Mouse (Mus musculus) ZHBTc4 (cell line): ENCODE results near the gene Ermap.

Experiments used
- DNase-seq: peaks from one replicate; pipeline ENCODE4 v3.0.0-alpha.2; 2011; ENCODE audit warnings: low read depth, low spot score

Gene Ermap

DNA sequence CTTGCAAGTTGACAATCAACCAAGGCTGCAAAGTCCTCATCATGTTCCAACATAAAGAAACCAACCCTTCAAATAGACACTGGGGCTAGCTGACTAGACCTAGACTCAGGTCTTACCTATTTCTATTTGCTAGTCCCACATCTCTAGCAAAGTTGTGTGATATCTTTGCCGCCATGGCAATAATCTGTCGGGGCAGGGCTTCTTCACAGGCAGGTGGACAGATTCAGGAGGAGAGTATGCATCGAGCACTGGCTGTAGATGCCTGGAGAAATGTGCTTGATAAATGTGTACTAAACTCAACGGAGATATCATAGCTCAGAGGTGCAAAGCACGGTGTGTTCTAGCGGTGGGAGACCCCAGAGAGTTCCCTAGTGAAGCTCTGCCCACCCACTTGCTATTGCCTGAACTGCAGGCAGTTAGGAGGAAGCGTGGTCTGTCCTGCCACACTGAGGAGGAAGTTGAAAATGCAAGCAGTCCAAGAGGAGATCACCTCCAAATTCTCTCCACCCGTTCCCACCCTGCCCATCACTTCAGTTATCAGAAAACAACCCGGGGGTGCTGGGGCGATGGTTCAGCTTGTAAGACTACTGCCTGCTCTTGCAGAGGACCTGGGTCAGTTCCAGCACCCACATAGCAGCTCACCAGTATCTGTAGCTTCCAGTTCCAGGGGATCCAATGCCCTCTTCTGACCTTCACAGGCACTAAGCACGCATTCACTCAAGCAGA lies 1.6 kb downstream of the Ermap start:
- no peak for DNase-seq

DNA sequence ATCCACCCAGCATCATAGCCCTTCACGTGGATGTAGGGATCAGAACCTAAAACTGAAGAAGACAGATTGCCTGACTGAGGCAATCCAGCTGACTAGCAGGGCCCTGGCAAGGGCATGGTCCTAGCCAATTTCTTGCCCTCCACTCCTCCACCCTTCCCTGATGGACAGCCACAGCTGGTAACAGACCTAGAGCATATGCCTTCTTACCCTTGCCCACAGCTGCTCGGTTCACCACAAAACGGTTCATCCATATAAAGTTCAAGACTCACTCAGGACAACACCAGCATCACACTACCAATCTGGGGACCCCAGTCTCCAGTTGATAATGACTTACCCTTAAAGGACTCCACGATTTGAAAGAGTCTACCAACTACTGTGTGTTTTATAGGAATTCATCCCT lies 4.0 kb downstream of the Ermap start:
- no peak for DNase-seq

GRCm38 (mm10) chr4:119183525-119183924 lies 6.3 kb downstream of the Ermap start:
- DNase-seq = no peak

- DNase-seq = no peak
These were observed 8.4 kb downstream of the Ermap start for GRCm38 (mm10) chr4:119181456-119181855.

- peak; percentile 30 for DNase-seq
These were observed 9.6 kb downstream of the Ermap start for GRCm38 (mm10) chr4:119180133-119180707.

GRCm38 (mm10) chr4:119178331-119178730 lies 11.5 kb downstream of the Ermap start:
- no peak for DNase-seq

- no peak for DNase-seq
These were observed 12.1 kb downstream of the Ermap start for GRCm38 (mm10) chr4:119177702-119178101.

DNA sequence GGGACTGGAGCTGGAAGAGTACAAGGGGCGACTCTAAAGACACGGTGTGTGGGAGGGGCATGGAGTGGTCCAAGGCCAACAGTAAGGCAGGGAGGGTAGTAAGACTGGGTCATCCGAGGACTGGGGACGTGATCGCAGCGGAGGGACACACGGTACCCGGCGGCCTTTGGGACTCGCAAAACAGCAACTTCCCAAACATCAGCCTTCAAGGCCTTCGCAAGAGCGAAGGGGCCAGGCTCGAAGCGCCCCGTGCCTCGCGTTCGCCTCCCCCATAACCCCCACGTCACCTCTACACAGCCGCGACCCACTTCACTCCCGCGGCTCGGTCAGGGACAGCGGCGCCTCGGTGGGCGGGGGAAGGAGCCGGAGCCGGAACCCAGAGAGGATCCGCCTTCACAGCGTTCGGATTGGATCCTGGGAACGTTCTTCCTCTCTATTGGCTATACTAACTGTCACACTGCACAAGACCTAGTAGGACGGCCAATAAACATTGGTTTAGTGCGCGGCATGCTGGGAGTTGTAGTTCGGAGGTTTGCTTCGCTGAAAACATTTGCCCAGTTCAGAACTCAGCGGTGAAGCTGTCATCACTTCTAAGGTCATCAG lies 15.9 kb downstream of the Ermap start, which contains the start of gene Zfp691:
Zfp691 (minus strand) TSS at position 345 of the 603 bp plus-strand sequence.
- peak; percentile 97 for DNase-seq

DNA sequence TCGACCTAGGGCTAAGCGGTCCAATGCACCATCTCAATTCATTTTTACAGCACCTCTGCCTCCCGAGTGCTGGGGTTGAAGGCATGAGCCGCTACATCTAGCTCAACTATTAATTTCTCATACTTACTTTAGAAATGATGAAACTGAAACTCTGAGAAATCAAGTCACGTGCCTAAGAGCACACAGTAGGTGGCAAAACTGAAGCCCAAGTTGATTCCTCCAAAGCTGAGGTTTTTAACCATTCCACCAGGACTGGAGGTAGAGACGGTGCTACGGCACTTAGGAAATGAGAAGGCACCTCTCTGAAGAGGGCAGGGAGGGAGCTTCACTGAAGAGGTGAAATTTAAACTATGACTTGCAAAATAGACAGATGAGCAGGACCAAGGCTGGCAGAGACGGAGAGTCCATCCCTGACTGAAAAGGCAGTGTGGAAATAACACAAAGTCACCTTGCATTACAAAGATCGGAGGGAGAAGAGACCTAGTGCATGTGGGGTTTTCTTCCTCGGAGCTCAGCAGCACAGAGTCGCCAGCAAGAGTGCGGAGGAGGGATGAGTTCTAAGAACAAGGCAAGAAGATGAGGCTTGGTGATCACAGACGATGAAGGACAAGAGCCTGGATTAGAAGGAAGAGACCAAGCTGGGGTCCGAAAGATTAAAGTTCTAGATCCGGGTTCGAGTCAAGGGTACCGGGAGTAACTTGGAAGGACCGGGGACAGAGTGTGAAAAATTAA lies 16.7 kb downstream of the Ermap start:
- peak; percentile 25 for DNase-seq

DNA sequence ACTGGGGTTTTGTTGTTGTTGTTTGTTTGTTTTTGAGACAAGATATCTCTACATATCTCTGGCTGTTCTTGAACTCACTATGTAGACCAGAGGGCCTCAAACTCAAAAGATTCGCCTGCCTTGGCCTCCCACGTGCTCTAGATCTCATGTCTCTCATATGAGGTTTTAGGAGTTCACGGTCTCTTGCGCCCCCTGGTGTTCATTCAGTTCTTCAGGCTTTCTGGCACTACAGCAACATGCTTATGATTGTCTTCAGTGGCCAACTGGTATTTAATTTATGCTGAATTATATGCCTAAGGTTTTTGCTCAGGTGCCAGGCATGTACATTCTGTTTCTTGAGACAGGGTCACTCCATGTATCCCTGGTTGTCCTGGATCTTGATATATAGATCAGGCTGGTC lies 22.1 kb downstream of the Ermap start:
- peak; percentile 89 for DNase-seq

- peak; percentile 34 for DNase-seq
These were observed 22.7 kb downstream of the Ermap start for GRCm38 (mm10) chr4:119167068-119167467.

- peak; percentile 28 for DNase-seq
These were observed 23.9 kb downstream of the Ermap start for GRCm38 (mm10) chr4:119165916-119166315.

GRCm38 (mm10) chr4:119162990-119163389 lies 26.8 kb downstream of the Ermap start:
- DNase-seq = no peak

- no peak for DNase-seq
These were observed 28.5 kb downstream of the Ermap start for GRCm38 (mm10) chr4:119161358-119161757.

GRCm38 (mm10) chr4:119157891-119158290 lies 31.9 kb downstream of the Ermap start:
- DNase-seq = no peak

DNA sequence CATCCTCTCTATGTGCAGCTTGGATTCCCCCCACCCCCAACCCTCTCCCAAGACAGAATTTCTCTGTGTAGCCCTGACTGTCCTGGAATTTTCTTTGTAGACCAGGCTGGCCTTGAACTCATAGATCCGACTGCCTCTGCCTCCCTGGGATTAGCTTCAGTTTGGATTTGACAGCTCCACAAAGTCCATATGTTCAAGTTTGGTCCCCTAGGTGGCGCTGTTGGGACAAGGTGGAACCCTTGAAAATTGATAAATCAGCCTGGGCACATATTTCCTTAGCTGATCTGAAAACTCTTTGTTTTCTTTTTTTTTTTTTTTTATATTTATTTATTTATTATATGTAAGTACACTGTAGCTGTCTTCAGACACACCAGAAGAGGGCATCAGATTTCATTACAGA lies 32.6 kb downstream of the Ermap start:
- peak; percentile 79 for DNase-seq

DNA sequence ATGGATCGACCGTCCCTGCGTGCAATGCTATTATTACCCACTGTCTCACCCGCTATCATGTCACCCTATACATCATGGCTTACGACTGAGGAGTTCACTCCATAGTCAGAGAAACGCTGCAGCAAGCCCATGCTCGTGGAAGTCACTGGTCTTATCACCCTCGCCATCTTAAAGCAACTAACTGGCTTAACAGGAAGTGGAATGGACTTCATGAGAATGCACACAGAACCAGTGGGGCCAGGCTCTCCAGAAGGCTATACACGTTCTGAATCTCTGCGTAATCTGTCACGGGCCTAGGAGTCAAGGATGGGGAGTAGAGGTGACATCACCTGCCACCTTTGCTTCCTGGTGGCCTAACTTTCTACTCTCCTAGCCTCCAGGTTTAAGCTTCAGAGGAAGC lies 41.1 kb downstream of the Ermap start:
- DNase-seq = no peak

- no peak for DNase-seq
These were observed 42.5 kb downstream of the Ermap start for GRCm38 (mm10) chr4:119147347-119147746.

- no peak for DNase-seq
These were observed 43.0 kb downstream of the Ermap start for GRCm38 (mm10) chr4:119146816-119147215.

GRCm38 (mm10) chr4:119142230-119142871 lies 47.5 kb downstream of the Ermap start:
- peak; percentile 93 for DNase-seq

GRCm38 (mm10) chr4:119141191-119141590 lies 48.6 kb downstream of the Ermap start:
- peak; percentile 70 for DNase-seq

- DNase-seq = peak; percentile 87
These were observed 49.7 kb downstream of the Ermap start for GRCm38 (mm10) chr4:119140126-119140525.
